Mouse (Mus musculus) MEL (cell line): ENCODE results near the gene Ankrd34a. TPM values are rescaled to one million over a fixed set of nuclear protein-coding genes. Genes with fewer than 3 reads are reported as not detected.
A peak's percentile ranks its signal among the peaks of the same experiment; 100 is the strongest.

Experiments used
- DNase-seq: peaks from one replicate; pipeline ENCODE4 v3.0.0; 2011; ENCODE audit warnings: low read depth, low spot score
- H3K27ac ChIP-seq: 2 replicates; pipeline ENCODE4 v1.5.1; 2012; ENCODE audit warnings: low read depth, mild to moderate bottlenecking, control low read depth, low read length, moderate library complexity; ENCODE audit not compliant: control insufficient read depth
- H3K27me3 ChIP-seq, 2 experiments: fragments of 150-350 bp in 1 of 2; sonication (generic) in 1 of 2; 2 replicates each; pipeline ENCODE4 v1.6.1; 2012; ENCODE audit warnings: low read length in 2 of 2, mild to moderate bottlenecking in 2 of 2, improper control_type of control experiment in 1 of 2, moderate library complexity in 1 of 2; ENCODE audit not compliant: insufficient read depth in 2 of 2, control insufficient read depth in 1 of 2
- H3K36me3 ChIP-seq, 2 experiments: 2 replicates each; pipeline ENCODE4 v1.6.1; 2012 to 2014; ENCODE audit warnings: low read length in 2 of 2, improper control_type of control experiment in 1 of 2, inconsistent platforms in 1 of 2, mild to moderate bottlenecking in 1 of 2; ENCODE audit not compliant: insufficient read depth in 2 of 2, control insufficient read depth in 1 of 2
- H3K4me1 ChIP-seq, 2 experiments: fragments of 150-350 bp in 1 of 2; sonication (generic) in 1 of 2; 2 replicates each; pipeline ENCODE4 v1.6.1; 2012; ENCODE audit warnings: low read length in 2 of 2, improper control_type of control experiment in 1 of 2, mild to moderate bottlenecking in 1 of 2; ENCODE audit not compliant: insufficient read depth in 2 of 2, control insufficient read depth in 1 of 2
- H3K4me3 ChIP-seq, 2 experiments: fragments of 150-350 bp in 1 of 2; sonication (generic) in 1 of 2; 2 replicates each; pipeline ENCODE4 v1.5.1; 2012; ENCODE audit warnings: low read depth in 2 of 2, low read length in 2 of 2, mild to moderate bottlenecking in 2 of 2, moderate library complexity in 2 of 2, control low read depth in 1 of 2, improper control_type of control experiment in 1 of 2; ENCODE audit not compliant: control insufficient read depth in 1 of 2, insufficient read depth in 1 of 2
- H3K79me2 ChIP-seq: 2 replicates; pipeline ENCODE4 v1.6.1; 2012; ENCODE audit warnings: mild to moderate bottlenecking, low read length, moderate library complexity; ENCODE audit not compliant: control insufficient read depth, poor library complexity, insufficient read depth
- H3K9ac ChIP-seq: 2 replicates; pipeline ENCODE4 v1.6.1; 2012; ENCODE audit warnings: low read depth, mild to moderate bottlenecking, control low read depth, low read length, moderate library complexity; ENCODE audit not compliant: control insufficient read depth, poor library complexity, severe bottlenecking
- H3K9me3 ChIP-seq: fragments of 150-350 bp; sonication (generic); replicated peaks from 2 replicates; pipeline ENCODE4 v1.6.1; 2012; ENCODE audit warnings: mild to moderate bottlenecking, low read length, improper control_type of control experiment, moderate library complexity; ENCODE audit not compliant: insufficient read depth
- CHD1 ChIP-seq: IDR thresholded peaks from 2 replicates; pipeline ENCODE4 v1.6.1; 2012; ENCODE audit warnings: low read depth, mild to moderate bottlenecking, inconsistent platforms, low read length, improper control_type of control experiment
- CTCF ChIP-seq, 3 experiments: IDR thresholded peaks in 2 of 3; conservative IDR thresholded peaks in 1 of 3; 2 replicates each; pipeline ENCODE4 v1.5.1; 2011 to 2012; ENCODE audit warnings: low read length in 3 of 3, low read depth in 2 of 3, mild to moderate bottlenecking in 2 of 3, improper control_type of control experiment in 1 of 3, inconsistent platforms in 1 of 3, mixed read lengths in 1 of 3, moderate library complexity in 1 of 3; ENCODE audit not compliant: control insufficient read depth in 1 of 3, insufficient read depth in 1 of 3, poor library complexity in 1 of 3, severe bottlenecking in 1 of 3
- ETS1 ChIP-seq: IDR thresholded peaks from 2 replicates; pipeline ENCODE4 v1.6.1; 2012; ENCODE audit warnings: low read depth, mild to moderate bottlenecking, inconsistent platforms, low read length, improper control_type of control experiment, moderate library complexity
- GABPA ChIP-seq: IDR thresholded peaks from 2 replicates; pipeline ENCODE4 v1.6.1; 2012; ENCODE audit warnings: low read depth, mild to moderate bottlenecking, inconsistent platforms, low read length, improper control_type of control experiment, moderate library complexity
- JUND ChIP-seq: IDR thresholded peaks from 2 replicates; pipeline ENCODE4 v1.6.1; 2011; ENCODE audit warnings: low read depth, mild to moderate bottlenecking, improper control_type of control experiment, low read length
- MAX ChIP-seq: IDR thresholded peaks from 2 replicates; pipeline ENCODE4 v1.6.1; 2011; ENCODE audit warnings: low read length, improper control_type of control experiment
- MYC ChIP-seq: IDR thresholded peaks from 2 replicates; pipeline ENCODE4 v1.6.1; 2011; ENCODE audit warnings: low read depth, mild to moderate bottlenecking, low read length, improper control_type of control experiment, moderate library complexity
- NELFE ChIP-seq: IDR thresholded peaks from 2 replicates; pipeline ENCODE4 v1.6.1; 2011; ENCODE audit warnings: low read depth, low read length, improper control_type of control experiment
- NRF1 ChIP-seq: IDR thresholded peaks from 2 replicates; pipeline ENCODE4 v1.6.1; 2014; ENCODE audit warnings: low read depth, mild to moderate bottlenecking, inconsistent platforms, low read length, improper control_type of control experiment, moderate library complexity; ENCODE audit not compliant: poor library complexity, insufficient read depth, severe bottlenecking
- RAD21 ChIP-seq: IDR thresholded peaks from 2 replicates; pipeline ENCODE4 v1.6.1; 2011; ENCODE audit warnings: mild to moderate bottlenecking, low read depth, low read length, improper control_type of control experiment
- RCOR1 ChIP-seq: IDR thresholded peaks from 2 replicates; pipeline ENCODE4 v1.6.1; 2012; ENCODE audit warnings: low read depth, mild to moderate bottlenecking, inconsistent platforms, low read length, improper control_type of control experiment
- SMC3 ChIP-seq: IDR thresholded peaks from 2 replicates; pipeline ENCODE4 v1.6.1; 2011; ENCODE audit warnings: low read depth, low read length, improper control_type of control experiment
- TBP ChIP-seq: IDR thresholded peaks from 2 replicates; pipeline ENCODE4 v1.8.0; 2011; ENCODE audit warnings: low read depth, low read length, improper control_type of control experiment
- polyA plus RNA-seq, 2 experiments: library from polyadenylated mRNA; stranded (reverse) in 1 of 2; unstranded in 1 of 2; fragments of >175 nt in 1 of 2; fragments of >200 nt in 1 of 2; gene quantifications; 2 replicates each; pipeline versions ENCODE4 v1.2.1 to v1.2.4; 2012; ENCODE audit warnings: low replicate concordance in 2 of 2, low read depth in 1 of 2; ENCODE audit not compliant: insufficient read length in 2 of 2, insufficient read depth in 1 of 2, missing spikeins in 1 of 2
- total RNA-seq: library from RNA; depleted of rRNA; stranded (reverse); fragments of 300-350 nt; gene quantifications from 2 replicates; pipeline ENCODE4 v1.2.3, GENCODE M21; 2012

Gene Ankrd34a
- total and polyA plus RNA-seq, 3 experiments = 0.15 to 0.78 TPM; not detected in 1

DNA sequence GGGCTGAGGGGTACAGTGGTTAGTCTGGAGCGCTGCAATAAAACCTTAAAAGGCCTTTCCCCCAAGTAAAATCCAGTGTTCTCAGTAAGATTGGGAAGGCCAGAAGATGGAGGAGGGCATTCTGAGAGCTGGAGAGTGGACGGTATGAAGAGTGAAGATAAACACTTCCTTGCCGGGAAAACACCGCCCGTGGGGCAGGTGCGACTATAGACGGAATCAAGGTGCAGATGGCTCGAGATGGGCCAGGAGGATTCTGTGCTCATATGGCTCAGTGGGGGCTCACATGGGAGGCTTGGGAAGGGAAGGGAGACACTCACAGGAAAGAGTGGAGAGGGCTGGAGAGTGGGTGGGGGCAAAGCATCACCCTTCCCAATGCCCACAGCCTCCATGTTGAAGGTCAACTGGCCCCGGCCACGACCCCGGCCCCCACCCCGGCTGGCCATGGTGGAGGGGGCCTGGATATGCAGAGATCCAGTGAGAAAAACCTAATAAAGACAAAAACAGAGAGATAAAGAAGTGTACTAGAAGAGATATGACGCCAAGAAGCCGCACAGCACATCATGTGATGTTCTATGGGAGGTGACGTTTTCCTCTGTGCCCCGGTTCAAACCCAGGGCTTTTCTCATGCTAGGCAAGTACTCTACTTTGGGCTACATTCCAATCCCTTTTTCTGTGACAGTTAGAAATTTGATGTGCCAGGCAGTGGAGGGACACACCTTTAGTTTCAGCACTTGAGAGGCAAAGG lies 14.5 kb upstream of the Ankrd34a start (continued):
- TF ChIP-seq MYC = no peak
- TF ChIP-seq GABPA = no peak
- TF ChIP-seq ETS1 = peak; percentile 84
- TF ChIP-seq NELFE = no peak

- H3K27ac ChIP-seq = no peak overlapping the region
- no peak overlapping the region for H3K9ac ChIP-seq
- H3K27me3 ChIP-seq = no peaks in the 10 kb centered on the region
- H3K79me2 ChIP-seq = no peaks in the 10 kb centered on the region; the same call in 1 of the 2 replicates
- TF ChIP-seq JUND = no peak
- peak; percentile 67 for TF ChIP-seq SMC3
- TF ChIP-seq TBP = 0 out of 2 replicates have a peak, but pooled peaks have one; percentile 6
- TF ChIP-seq RCOR1 = no peak
- no peak for TF ChIP-seq NRF1
- peak in 2 of 3 experiments; percentile 14 to 62; a peak in 3 of 6 replicates for TF ChIP-seq CTCF (IDR thresholded peaks at IDR 0.05 in 2 of 3, conservative IDR thresholded peaks at IDR 0.05 in 1 of 3; ENCODE audit: control insufficient read depth in 1 of 3, insufficient read depth in 1 of 3, low read depth in 2 of 3, low read length in 3 of 3, poor library complexity in 1 of 3, severe bottlenecking in 1 of 3)
- TF ChIP-seq RAD21 = peak; percentile 33
- H3K36me3 ChIP-seq = peaks cover 0 to 23% of the 10 kb centered on the region in 2 experiments; a peak in 2 of 4 replicates
- no peaks in the 10 kb centered on the region for H3K9me3 ChIP-seq
- peak; percentile 68 for DNase-seq
- peaks cover 10 to 28% of the 10 kb centered on the region in 2 experiments for H3K4me1 ChIP-seq
- no peak overlapping the region for H3K4me3 ChIP-seq
Measured at GRCm38 (mm10) chr3:96583386-96583785, 13.1 kb upstream of the Ankrd34a start.

DNA sequence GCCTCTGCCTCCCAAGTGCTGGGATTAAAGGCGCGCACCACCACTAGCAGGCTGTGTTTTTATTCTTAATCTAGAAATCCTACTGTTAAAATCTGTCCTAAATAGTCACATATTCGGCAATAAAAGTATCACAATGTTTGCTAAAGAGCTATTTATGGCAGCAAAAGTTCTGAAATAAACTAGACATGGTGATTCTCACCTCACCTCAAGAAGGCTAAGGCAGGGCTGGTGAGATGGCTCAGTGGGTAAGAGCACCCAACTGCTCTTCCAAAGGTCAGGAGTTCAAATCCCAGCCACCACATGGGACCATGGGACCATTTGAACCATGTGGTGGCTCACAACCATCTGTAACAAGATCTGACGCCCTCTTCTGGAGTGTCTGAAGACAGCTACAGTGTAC lies 5.8 kb upstream of the Ankrd34a start:
- Histone ChIP-seq H3K27me3 (no peaks in the 10 kb centered on the region), H3K4me1 (peaks cover 4 to 7% of the 10 kb centered on the region in 2 experiments; a peak in 3 of 4 replicates), H3K4me3 (no peak overlapping the region), H3K9me3 (no peaks in the 10 kb centered on the region), H3K9ac (no peak overlapping the region), H3K79me2 (peaks cover 3% of the 10 kb centered on the region; the same call in 1 of the 2 replicates), H3K27ac (no peak overlapping the region), H3K36me3 (peaks cover 0 to 5% of the 10 kb centered on the region in 2 experiments; a peak in 2 of 4 replicates)
- DNase-seq = peak; percentile 24
- TF ChIP-seq TBP = peak; percentile 91
- TF ChIP-seq CHD1 = no peak
- TF ChIP-seq MAX = no peak
- TF ChIP-seq CTCF (IDR thresholded peaks at IDR 0.05 in 2 of 3, conservative IDR thresholded peaks at IDR 0.05 in 1 of 3; ENCODE audit: control insufficient read depth in 1 of 3, insufficient read depth in 1 of 3, low read depth in 2 of 3, low read length in 3 of 3, poor library complexity in 1 of 3, severe bottlenecking in 1 of 3) = 0 out of 6 replicates have a peak, but pooled peaks of 1 of the 3 experiments have one; percentile 7
